Mouse (Mus musculus): ENCODE measurements around the gene BC030499. TPM values are rescaled to one million over a fixed set of nuclear protein-coding genes. Genes with fewer than 3 reads are reported as not detected.

BC030499 gene
- polyA plus RNA-seq, 1 experiment from 2014 or later, result 0.51 TPM

DNA sequence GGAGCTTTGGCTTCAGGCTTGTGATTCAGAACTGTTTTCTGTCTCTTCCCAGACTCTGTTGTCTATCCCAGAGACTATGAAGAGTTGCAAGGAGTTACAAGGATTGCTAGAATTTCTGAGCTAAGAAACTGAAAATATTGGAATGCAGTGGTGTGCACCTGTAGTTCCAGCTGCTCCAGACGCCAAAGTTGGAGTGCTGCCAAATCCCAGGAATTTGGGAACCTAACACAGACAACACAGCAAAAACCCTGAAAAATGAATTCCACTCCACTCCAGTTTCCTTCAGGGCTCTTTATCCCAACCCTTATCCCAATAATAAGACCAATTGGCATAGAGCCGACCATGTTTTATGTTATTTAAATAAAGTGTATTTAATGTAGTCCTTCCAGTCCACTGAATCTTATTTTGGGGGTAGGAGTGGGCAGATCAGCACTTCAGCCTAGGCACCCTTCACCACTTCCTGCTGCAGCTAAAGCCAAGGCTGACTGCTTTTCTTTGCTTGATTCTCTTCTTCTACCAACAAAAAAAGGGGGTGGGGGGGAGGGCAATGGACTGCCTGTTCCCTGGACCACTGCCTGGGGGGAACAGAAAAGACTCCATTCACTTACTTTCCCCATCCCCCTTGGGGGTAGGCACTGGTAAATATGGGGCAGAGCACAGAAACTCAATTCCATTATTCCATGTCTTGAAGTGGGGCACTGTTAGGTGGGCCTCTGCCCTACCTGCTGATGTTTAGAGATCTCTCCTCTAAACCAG, 31.6 kb downstream of the BC030499 start:
- Histone ChIP-seq H3K27ac (ENCODE audit: low read length) (peak overlapping the region; percentile 3), H3K9ac (ENCODE audit: low read length) (no peak overlapping the region), H3K9me3 (replicated peaks; ENCODE audit: control insufficient read depth, low read length) (no peaks in the 10 kb centered on the region), H3K36me3 (ENCODE audit: control insufficient read depth, insufficient read depth) (peaks cover 39% of the 10 kb centered on the region), H3K4me1 (ENCODE audit: control insufficient read depth, insufficient read depth, low read length) (peaks cover 20% of the 10 kb centered on the region), H3K4me2 (ENCODE audit: low read depth, low read length) (peak overlapping the region; percentile 50), H3K27me3 (ENCODE audit: control insufficient read depth, insufficient read depth, low read length) (no peaks in the 10 kb centered on the region), H3K4me3 (ENCODE audit: low read length) (no peak overlapping the region)
- WGBS, result 39% methylated on average over 2 of the region's 2 CpGs
- ATAC-seq (replicated peaks; ENCODE audit: extremely low read depth, insufficient read depth, low FRiP score), result no peak

DNA sequence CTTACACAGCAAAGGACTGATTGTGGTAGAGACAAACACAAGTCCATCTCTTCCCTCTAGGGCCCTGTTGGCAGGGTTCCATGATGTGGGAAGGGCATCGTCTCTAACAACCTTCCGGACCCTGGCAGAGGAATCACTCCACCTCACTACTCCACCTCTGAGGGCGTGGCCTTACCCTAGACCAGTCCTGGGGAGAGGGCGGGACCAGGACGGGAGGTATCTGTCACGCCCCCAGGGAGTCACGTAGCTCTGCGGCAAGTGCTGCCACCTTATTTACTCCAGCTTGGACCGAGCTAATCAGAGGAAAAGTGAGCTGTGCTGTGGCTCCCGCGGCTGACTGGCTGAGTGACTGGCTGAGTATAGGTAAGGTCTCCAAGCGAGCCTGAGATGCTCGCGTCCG, 32.2 kb downstream of the BC030499 start, which contains the start of gene Aldoc:
Gene Aldoc (plus strand): TSS at position 109 of the 400 bp plus-strand sequence.
- H3K9me3 ChIP-seq (replicated peaks; ENCODE audit: control insufficient read depth, low read length), result no peaks in the 10 kb centered on the region
- WGBS, result 6% methylated on average over 15 of the region's 15 CpGs
- peak within 1 kb of the TSS; percentile 24 for H3K4me3 ChIP-seq (ENCODE audit: low read length)
- H3K4me2 ChIP-seq (ENCODE audit: low read depth, low read length), result peak within 1 kb of the TSS; percentile 50
- ATAC-seq (replicated peaks; ENCODE audit: extremely low read depth, insufficient read depth, low FRiP score), result peak; percentile 93
- H3K9ac ChIP-seq (ENCODE audit: low read length), result no peak within 1 kb of the TSS
- H3K27ac ChIP-seq (ENCODE audit: low read length), result peak within 1 kb of the TSS; percentile 13
- no peaks in the 10 kb centered on the region for H3K27me3 ChIP-seq (ENCODE audit: control insufficient read depth, insufficient read depth, low read length)
- peaks cover 20% of the 10 kb centered on the region for H3K4me1 ChIP-seq (ENCODE audit: control insufficient read depth, insufficient read depth, low read length)
- peaks cover 33% of the 10 kb centered on the region for H3K36me3 ChIP-seq (ENCODE audit: control insufficient read depth, insufficient read depth)

DNA sequence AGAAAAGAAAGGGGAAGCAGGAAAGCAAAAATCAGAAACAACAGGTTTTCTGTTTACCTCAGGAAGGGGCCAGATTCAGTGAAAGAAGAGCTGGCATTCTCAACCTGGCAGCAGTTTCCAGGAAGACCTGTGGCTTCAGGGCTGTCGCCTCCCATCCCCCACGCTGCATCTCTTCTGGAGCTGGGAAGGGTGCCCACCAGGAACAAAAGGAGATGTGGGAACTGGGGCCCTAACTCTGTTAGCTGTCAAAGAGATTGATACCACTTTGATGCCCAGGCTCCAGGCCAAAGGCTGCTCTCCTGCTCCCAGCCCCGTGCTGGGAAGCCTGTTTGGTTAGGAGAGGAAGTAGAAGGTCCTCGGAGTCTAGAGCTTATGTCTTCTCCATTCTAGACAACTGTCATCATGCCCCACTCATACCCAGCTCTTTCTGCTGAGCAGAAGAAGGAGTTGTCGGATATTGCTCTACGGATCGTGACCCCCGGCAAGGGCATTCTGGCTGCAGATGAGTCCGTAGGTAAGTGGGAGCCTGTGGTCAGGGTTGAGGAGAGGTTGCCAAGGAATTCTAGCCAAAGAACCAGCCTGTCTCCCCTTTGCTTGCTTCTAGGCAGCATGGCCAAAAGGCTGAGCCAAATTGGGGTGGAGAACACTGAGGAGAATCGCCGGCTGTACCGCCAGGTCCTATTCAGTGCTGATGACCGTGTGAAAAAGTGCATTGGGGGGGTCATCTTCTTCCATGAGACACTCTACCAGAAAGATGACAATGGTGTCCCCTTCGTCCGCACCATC, 33.6 kb downstream of the BC030499 start:
- WGBS, result 78% methylated on average over 15 of the region's 15 CpGs
- no peak overlapping the region for H3K4me3 ChIP-seq (ENCODE audit: low read length)
- no peak overlapping the region for H3K9ac ChIP-seq (ENCODE audit: low read length)
- H3K4me1 ChIP-seq (ENCODE audit: control insufficient read depth, insufficient read depth, low read length), result peaks cover 25% of the 10 kb centered on the region
- no peaks in the 10 kb centered on the region for H3K27me3 ChIP-seq (ENCODE audit: control insufficient read depth, insufficient read depth, low read length)
- no peaks in the 10 kb centered on the region for H3K9me3 ChIP-seq (replicated peaks; ENCODE audit: control insufficient read depth, low read length)
- H3K4me2 ChIP-seq (ENCODE audit: low read depth, low read length), result peak overlapping the region; percentile 50; the same call in 1 of the 2 replicates
- no peak overlapping the region for H3K27ac ChIP-seq (ENCODE audit: low read length)
- peaks cover 22% of the 10 kb centered on the region for H3K36me3 ChIP-seq (ENCODE audit: control insufficient read depth, insufficient read depth)
- no peak for ATAC-seq (replicated peaks; ENCODE audit: extremely low read depth, insufficient read depth, low FRiP score)

DNA sequence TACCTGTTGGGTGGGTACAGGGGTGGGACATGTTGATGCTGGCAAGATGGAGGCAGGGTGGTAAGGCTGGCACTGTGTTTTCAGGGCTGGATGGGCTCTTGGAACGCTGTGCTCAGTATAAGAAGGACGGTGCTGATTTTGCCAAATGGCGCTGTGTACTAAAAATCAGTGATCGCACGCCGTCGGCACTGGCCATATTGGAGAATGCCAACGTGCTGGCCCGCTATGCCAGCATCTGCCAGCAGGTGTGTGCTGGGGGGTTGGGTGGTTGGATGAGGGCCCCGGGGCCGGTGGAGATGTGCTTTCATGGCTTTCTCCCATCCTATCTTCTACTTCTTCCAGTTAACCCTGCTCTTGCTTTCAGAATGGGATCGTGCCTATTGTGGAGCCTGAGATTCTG, 34.3 kb downstream of the BC030499 start:
- Histone ChIP-seq H3K4me3 (ENCODE audit: low read length) (no peak overlapping the region), H3K9me3 (replicated peaks; ENCODE audit: control insufficient read depth, low read length) (no peaks in the 10 kb centered on the region), H3K4me2 (ENCODE audit: low read depth, low read length) (no peak overlapping the region), H3K27me3 (ENCODE audit: control insufficient read depth, insufficient read depth, low read length) (no peaks in the 10 kb centered on the region), H3K27ac (ENCODE audit: low read length) (no peak overlapping the region), H3K9ac (ENCODE audit: low read length) (no peak overlapping the region), H3K4me1 (ENCODE audit: control insufficient read depth, insufficient read depth, low read length) (peaks cover 26% of the 10 kb centered on the region), H3K36me3 (ENCODE audit: control insufficient read depth, insufficient read depth) (peaks cover 16% of the 10 kb centered on the region)
- ATAC-seq (replicated peaks; ENCODE audit: extremely low read depth, insufficient read depth, low FRiP score), result no peak
- WGBS, result 89% methylated on average over 12 of the region's 12 CpGs

DNA sequence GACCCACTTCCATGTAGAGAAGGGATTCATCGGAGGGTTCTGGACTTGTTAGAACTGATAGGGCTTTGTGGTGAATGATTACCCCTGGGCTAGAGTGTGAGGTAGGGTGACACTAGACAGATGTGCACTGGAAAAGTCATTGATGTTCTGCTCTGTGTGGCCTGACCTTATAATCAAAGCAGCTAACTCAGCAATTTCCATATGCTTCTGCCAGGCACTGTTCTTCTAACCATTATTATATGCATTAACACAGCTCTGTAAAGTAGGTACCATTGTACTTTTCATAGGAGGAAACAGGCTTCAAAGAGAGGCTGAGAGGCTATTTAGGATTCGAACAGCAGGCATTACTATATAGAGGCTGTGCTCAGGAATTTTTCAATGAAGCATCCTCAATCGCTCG, 36.6 kb downstream of the BC030499 start:
- H3K9ac ChIP-seq (ENCODE audit: low read length), result no peak overlapping the region

DNA sequence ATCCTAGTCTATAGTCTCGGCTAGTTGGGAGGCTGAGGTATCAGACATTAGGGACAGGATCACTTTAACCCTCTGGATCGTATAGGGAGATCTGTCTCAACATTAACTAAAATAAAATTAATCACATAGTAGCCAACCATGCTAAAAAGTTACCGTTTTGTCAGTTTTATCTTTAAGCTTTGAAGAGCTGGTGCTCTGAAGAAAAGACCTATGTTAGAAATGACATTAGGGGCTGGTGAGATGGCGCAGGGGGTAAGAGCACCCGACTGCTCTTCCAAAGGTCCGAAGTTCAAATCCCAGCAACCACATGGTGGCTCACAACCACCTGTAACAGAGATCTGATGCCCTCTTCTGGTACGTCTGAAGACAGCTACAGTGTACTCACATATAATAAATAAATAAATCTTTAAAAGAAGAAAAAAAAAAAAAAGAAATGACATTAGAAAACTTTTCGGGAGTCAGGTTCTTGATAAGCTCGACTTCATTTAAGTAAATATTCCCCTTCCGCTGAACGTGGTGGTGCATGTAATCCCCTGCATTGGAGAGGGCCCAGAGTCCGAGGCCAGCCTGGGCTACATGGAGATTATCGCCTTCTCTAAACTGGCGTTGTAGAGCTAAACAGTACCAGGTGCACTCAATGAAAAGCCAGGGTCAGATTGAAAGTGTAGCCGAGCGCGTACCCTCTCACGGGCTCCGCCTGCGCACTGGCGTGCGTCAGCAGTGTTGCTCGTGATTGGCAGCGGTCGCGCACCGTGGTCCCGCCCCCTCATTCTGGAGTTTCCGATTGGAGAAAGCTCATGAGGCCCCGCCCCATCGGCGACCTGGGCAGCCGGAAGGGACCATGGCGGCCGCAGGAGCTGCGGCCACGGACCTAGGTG, 37.2 kb downstream of the BC030499 start, which contains the start of gene Pigs:
Gene Pigs (plus strand): TSS at position 782 of the 878 bp plus-strand sequence.
- WGBS, result 12% methylated on average over 34 of the region's 37 CpGs
- H3K9ac ChIP-seq (ENCODE audit: low read length), result peak within 1 kb of the TSS; percentile 92
- ATAC-seq (replicated peaks; ENCODE audit: extremely low read depth, insufficient read depth, low FRiP score), result peak; percentile 97
- peak within 1 kb of the TSS; percentile 83 for H3K4me2 ChIP-seq (ENCODE audit: low read depth, low read length)
- H3K27ac ChIP-seq (ENCODE audit: low read length), result peak within 1 kb of the TSS; percentile 85
- H3K4me1 ChIP-seq (ENCODE audit: control insufficient read depth, insufficient read depth, low read length), result peaks cover 22% of the 10 kb centered on the region
- no peaks in the 10 kb centered on the region for H3K9me3 ChIP-seq (replicated peaks; ENCODE audit: control insufficient read depth, low read length)
- no peaks in the 10 kb centered on the region for H3K36me3 ChIP-seq (ENCODE audit: control insufficient read depth, insufficient read depth)
- no peaks in the 10 kb centered on the region for H3K27me3 ChIP-seq (ENCODE audit: control insufficient read depth, insufficient read depth, low read length)
- H3K4me3 ChIP-seq (ENCODE audit: low read length), result peak within 1 kb of the TSS; percentile 94

More for the DNA sequence above, 36.6 kb downstream of the BC030499 start:
- no peaks in the 10 kb centered on the region for H3K36me3 ChIP-seq (ENCODE audit: control insufficient read depth, insufficient read depth)
- no peak overlapping the region for H3K4me3 ChIP-seq (ENCODE audit: low read length)
- H3K27ac ChIP-seq (ENCODE audit: low read length), result no peak overlapping the region
- ATAC-seq (replicated peaks; ENCODE audit: extremely low read depth, insufficient read depth, low FRiP score), result no peak
- H3K9me3 ChIP-seq (replicated peaks; ENCODE audit: control insufficient read depth, low read length), result no peaks in the 10 kb centered on the region
- no peak overlapping the region for H3K4me2 ChIP-seq (ENCODE audit: low read depth, low read length)
- H3K27me3 ChIP-seq (ENCODE audit: control insufficient read depth, insufficient read depth, low read length), result no peaks in the 10 kb centered on the region
- 89% methylated on average over 4 of the region's 4 CpGs for WGBS
- peaks cover 26% of the 10 kb centered on the region for H3K4me1 ChIP-seq (ENCODE audit: control insufficient read depth, insufficient read depth, low read length)

DNA sequence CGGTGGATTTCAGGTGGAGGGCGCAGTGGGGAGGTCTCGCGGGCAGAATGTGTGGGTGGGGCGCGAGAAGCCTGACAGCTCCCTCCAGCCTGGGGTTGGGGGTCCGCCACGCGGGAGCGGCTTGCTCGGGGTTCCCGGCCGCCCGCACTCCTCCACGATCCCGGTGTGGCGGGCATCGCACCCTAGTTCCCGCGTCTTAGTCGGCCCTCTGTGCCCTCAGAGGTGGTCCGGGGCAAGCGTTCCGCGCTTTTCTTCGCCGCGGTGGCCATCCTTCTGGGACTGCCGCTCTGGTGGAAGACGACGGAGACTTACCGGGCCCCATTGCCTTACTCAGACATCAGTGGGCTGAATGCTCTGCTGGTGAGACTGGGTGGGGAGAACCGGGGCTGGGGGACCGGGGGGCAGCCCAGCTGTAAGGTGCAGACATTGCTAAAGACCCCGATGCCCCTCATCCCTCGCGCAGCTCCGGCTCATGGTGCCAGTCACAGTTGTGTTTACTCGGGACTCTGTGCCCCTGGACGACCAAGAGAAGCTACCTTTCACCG, 37.9 kb downstream of the BC030499 start:
- H3K4me2 ChIP-seq (ENCODE audit: low read depth, low read length), result peak overlapping the region; percentile 83
- peak; percentile 35 for ATAC-seq (replicated peaks; ENCODE audit: extremely low read depth, insufficient read depth, low FRiP score)
- H3K27ac ChIP-seq (ENCODE audit: low read length), result no peak overlapping the region
- peak overlapping the region; percentile 92 for H3K9ac ChIP-seq (ENCODE audit: low read length)
- no peaks in the 10 kb centered on the region for H3K27me3 ChIP-seq (ENCODE audit: control insufficient read depth, insufficient read depth, low read length)
- H3K4me3 ChIP-seq (ENCODE audit: low read length), result peak overlapping the region; percentile 94
- H3K9me3 ChIP-seq (replicated peaks; ENCODE audit: control insufficient read depth, low read length), result no peaks in the 10 kb centered on the region
- H3K36me3 ChIP-seq (ENCODE audit: control insufficient read depth, insufficient read depth), result peaks cover 6% of the 10 kb centered on the region
- H3K4me1 ChIP-seq (ENCODE audit: control insufficient read depth, insufficient read depth, low read length), result peaks cover 15% of the 10 kb centered on the region
- WGBS, result under 1% methylated on average over 41 of the region's 41 CpGs

DNA sequence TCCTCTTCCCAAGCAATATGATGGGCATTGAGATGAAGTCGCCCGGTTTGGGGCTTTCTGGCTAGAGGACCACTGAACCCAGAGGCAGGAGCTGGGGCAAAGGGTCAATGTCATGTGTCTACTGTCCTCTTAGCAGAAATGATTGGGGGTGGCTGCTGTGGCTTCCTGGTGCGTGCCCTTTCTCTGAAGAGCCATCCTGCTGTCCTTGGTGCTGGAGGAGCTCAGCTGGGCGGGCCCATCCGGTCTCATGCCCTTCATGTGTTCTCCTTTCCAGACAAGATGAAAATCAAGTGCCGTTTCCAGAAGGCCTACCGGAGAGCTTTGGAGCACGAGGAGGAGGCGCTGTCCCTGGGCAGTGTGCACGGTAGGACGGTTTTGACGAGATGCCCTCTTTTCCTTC, 42.0 kb downstream of the BC030499 start:
- Histone ChIP-seq H3K4me3 (ENCODE audit: low read length) (no peak overlapping the region), H3K4me1 (ENCODE audit: control insufficient read depth, insufficient read depth, low read length) (peaks cover 6% of the 10 kb centered on the region), H3K9me3 (replicated peaks; ENCODE audit: control insufficient read depth, low read length) (no peaks in the 10 kb centered on the region), H3K4me2 (ENCODE audit: low read depth, low read length) (no peak overlapping the region), H3K36me3 (ENCODE audit: control insufficient read depth, insufficient read depth) (peaks cover 22% of the 10 kb centered on the region), H3K27ac (ENCODE audit: low read length) (no peak overlapping the region), H3K27me3 (ENCODE audit: control insufficient read depth, insufficient read depth, low read length) (no peaks in the 10 kb centered on the region), H3K9ac (ENCODE audit: low read length) (no peak overlapping the region)
- 92% methylated on average over 12 of the region's 12 CpGs for whole genome bisulfite sequencing
- ATAC-seq (replicated peaks; ENCODE audit: extremely low read depth, insufficient read depth, low FRiP score), result no peak

All from heart, embryonic 16.5 days (tissue).